Mouse (Mus musculus) lung, postnatal 0 days (tissue): ENCODE data around the gene Actn1. TPM values are rescaled to one million over a fixed set of nuclear protein-coding genes. Genes with fewer than 3 reads are reported as not detected.

ENCODE experiments used
- ATAC-seq: fragments of 200-750 bp; cut with Nextera tagmentation; 2 replicates; pipeline ENCODE4 v1.8.0; 2017; ENCODE audit warnings: moderate library complexity
- DNase-seq: peaks from one replicate; pipeline ENCODE4 v3.0.0-alpha.2; 2016; ENCODE audit warnings: low spot score
- H3K27ac ChIP-seq: fragments of 300-500 bp; sonication (generic); 2 replicates; pipeline ENCODE4 v1.5.1; 2014; ENCODE audit warnings: antibody characterized with exemption, mild to moderate bottlenecking, low read length, mixed read lengths
- H3K27me3 ChIP-seq: fragments of 300-500 bp; sonication (generic); replicated peaks from 2 replicates; pipeline ENCODE4 v1.6.1; 2014; ENCODE audit warnings: low read length, mixed read lengths; ENCODE audit not compliant: insufficient read depth
- H3K36me3 ChIP-seq: fragments of 300-500 bp; sonication (generic); 2 replicates; pipeline ENCODE4 v1.6.1; 2014; ENCODE audit warnings: low read length, mixed read lengths; ENCODE audit not compliant: insufficient read depth
- H3K4me1 ChIP-seq: fragments of 300-500 bp; sonication (generic); 2 replicates; pipeline ENCODE4 v1.6.1; 2014; ENCODE audit warnings: antibody characterized with exemption, low read depth, low read length, mixed read lengths; ENCODE audit not compliant: insufficient read depth
- H3K4me2 ChIP-seq: fragments of 300-500 bp; sonication (generic); replicated peaks from 2 replicates; pipeline ENCODE4 v1.6.1; 2014; ENCODE audit warnings: low read depth, mild to moderate bottlenecking, low read length, moderate library complexity, mixed read lengths
- H3K4me3 ChIP-seq: fragments of 300-500 bp; sonication (generic); 2 replicates; pipeline ENCODE4 v1.5.1; 2014; ENCODE audit warnings: low read depth, low read length
- H3K9ac ChIP-seq: fragments of 300-500 bp; sonication (generic); replicated peaks from 2 replicates; pipeline ENCODE4 v1.6.1; 2014; ENCODE audit warnings: low read depth, mild to moderate bottlenecking
- H3K9me3 ChIP-seq: fragments of 300-500 bp; sonication (generic); 2 replicates; pipeline ENCODE4 v1.6.1; 2016; ENCODE audit warnings: low read length, mixed read lengths
- CTCF ChIP-seq: IDR thresholded peaks from 2 replicates; pipeline ENCODE4 v1.5.1; 2016; ENCODE audit warnings: antibody characterized with exemption, mild to moderate bottlenecking
- EP300 ChIP-seq: IDR thresholded peaks from 2 replicates; pipeline ENCODE4 v1.6.1; 2016; ENCODE audit warnings: antibody characterized with exemption, mild to moderate bottlenecking, control low read depth
- WGBS: fragments of 180-500 bp; shearing (Covaris S2); extraction: QIAGEN DNeasy Blood & Tissue Kit; methylation state at CpG from one replicate; pipeline ENCODE4 v1.1.7; 2014; 5-methylcytosine and 5-hydroxymethylcytosine counted together
- polyA plus RNA-seq: library from polyadenylated mRNA; unstranded; fragments of >200 nt; fragmentation: Nextera tagmentation; extraction: Ambion mirVana; gene quantifications from 2 replicates; pipeline ENCODE4 v1.2.1, GENCODE M21; 2015

Actn1 gene
- polyA plus RNA-seq, 1 experiment from 2014 or later = 30.0 TPM

- no peak for TF ChIP-seq EP300
- no peak; the same call in 1 of the 2 replicates for TF ChIP-seq CTCF
- DNase-seq (peak; percentile 45), ATAC-seq (peak; percentile 47)
- no peak overlapping the region for H3K4me2 ChIP-seq
- H3K4me3 ChIP-seq = no peak overlapping the region
- H3K27ac ChIP-seq = peak overlapping the region; percentile 73
- WGBS = 38% methylated on average over 19 of the region's 19 CpGs
- no peaks in the 10 kb centered on the region for H3K27me3 ChIP-seq
- H3K9ac ChIP-seq = no peak overlapping the region
- H3K9me3 ChIP-seq = no peaks in the 10 kb centered on the region
- peaks cover 25% of the 10 kb centered on the region for H3K4me1 ChIP-seq
- no peaks in the 10 kb centered on the region for H3K36me3 ChIP-seq
Observed at GRCm38 (mm10) chr12:80208126-80208820, 51.9 kb downstream of the Actn1 start.

GRCm38 (mm10) chr12:80203284-80203683, 56.9 kb downstream of the Actn1 start:
- Histone ChIP-seq H3K9ac (no peak overlapping the region), H3K9me3 (no peaks in the 10 kb centered on the region; the same call in 1 of the 2 replicates), H3K4me2 (no peak overlapping the region), H3K4me3 (no peak overlapping the region), H3K27ac (peak overlapping the region; percentile 85), H3K36me3 (no peaks in the 10 kb centered on the region), H3K4me1 (peaks cover 15% of the 10 kb centered on the region), H3K27me3 (no peaks in the 10 kb centered on the region)
- peak; percentile 92 for DNase-seq
- ATAC-seq = peak; percentile 89
- TF ChIP-seq EP300 = peak; percentile 99
- TF ChIP-seq CTCF = no peak
- WGBS = 57% methylated on average over 4 of the region's 4 CpGs

- H3K27me3 ChIP-seq = no peaks in the 10 kb centered on the region
- ATAC-seq (no peak), DNase-seq (no peak)
- TF ChIP-seq CTCF (peak; percentile 46), EP300 (no peak)
- peaks cover 13% of the 10 kb centered on the region for H3K4me1 ChIP-seq
- peaks cover 16% of the 10 kb centered on the region; the same call in 1 of the 2 replicates for H3K36me3 ChIP-seq
- H3K9ac ChIP-seq = no peak overlapping the region
- H3K4me2 ChIP-seq = no peak overlapping the region
- WGBS = 65% methylated on average over 2 of the region's 2 CpGs
- no peak overlapping the region for H3K4me3 ChIP-seq
- no peaks in the 10 kb centered on the region; the same call in 1 of the 2 replicates for H3K9me3 ChIP-seq
- no peak overlapping the region for H3K27ac ChIP-seq
Observed at GRCm38 (mm10) chr12:80199738-80200137, 60.4 kb downstream of the Actn1 start.

DNA sequence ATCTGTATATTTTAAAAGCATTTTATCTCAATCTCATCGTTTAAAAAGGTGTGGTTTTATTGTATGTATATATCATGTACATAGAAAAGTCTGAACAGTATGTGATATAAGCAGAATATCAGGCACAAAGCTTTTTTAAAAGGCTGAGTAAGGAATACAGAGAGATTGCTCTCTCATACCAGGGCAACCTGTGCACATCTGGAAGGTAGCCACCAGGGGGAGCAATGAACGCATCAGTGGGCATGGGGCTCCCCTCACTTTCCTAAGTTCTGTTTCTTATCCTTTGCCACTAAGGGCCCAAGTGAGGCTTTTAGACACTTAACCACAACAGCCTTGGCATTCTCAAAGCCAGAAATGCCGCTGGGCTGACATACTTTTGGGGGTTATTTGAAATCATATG, 61.7 kb downstream of the Actn1 start:
- peaks cover 7% of the 10 kb centered on the region for H3K4me1 ChIP-seq
- no peaks in the 10 kb centered on the region for H3K27me3 ChIP-seq
- ATAC-seq (peak; percentile 60), DNase-seq (peak; percentile 89)
- H3K9ac ChIP-seq = no peak overlapping the region
- no peaks in the 10 kb centered on the region; the same call in 1 of the 2 replicates for H3K9me3 ChIP-seq
- no peak overlapping the region for H3K4me3 ChIP-seq
- H3K36me3 ChIP-seq = peaks cover 16% of the 10 kb centered on the region; the same call in 1 of the 2 replicates
- no peak overlapping the region; the same call in 1 of the 2 replicates for H3K27ac ChIP-seq
- H3K4me2 ChIP-seq = no peak overlapping the region
- WGBS = 17% methylated on average over 3 of the region's 3 CpGs
- TF ChIP-seq EP300 (no peak), CTCF (peak; percentile 95)

DNA sequence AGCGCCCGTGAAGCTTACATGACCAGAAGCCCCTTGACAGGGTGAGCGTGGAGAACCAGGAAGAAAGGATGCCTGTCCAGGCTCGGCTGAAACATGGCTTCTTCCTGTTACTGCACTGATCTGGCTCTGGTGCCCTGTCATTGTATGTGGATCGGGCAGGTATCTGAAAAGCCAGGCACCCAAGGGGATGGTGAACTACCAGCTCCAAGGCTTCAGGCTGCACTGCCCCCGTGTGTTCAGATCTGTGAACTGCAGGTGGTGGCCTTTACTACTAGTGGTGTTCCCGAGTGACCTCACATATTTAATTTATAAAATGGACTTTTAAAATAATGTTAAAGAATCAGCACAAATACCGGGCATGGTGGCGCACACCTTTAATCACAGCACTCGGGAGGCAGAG, 62.8 kb downstream of the Actn1 start:
- ATAC-seq = peak; percentile 28
- Histone ChIP-seq H3K4me1 (no peaks in the 10 kb centered on the region), H3K9me3 (no peaks in the 10 kb centered on the region; the same call in 1 of the 2 replicates), H3K4me3 (no peak overlapping the region), H3K27me3 (no peaks in the 10 kb centered on the region), H3K4me2 (no peak overlapping the region), H3K9ac (no peak overlapping the region), H3K36me3 (peaks cover 27% of the 10 kb centered on the region), H3K27ac (no peak overlapping the region)
- DNase-seq = peak; percentile 58
- 74% methylated on average over 10 of the region's 10 CpGs for WGBS
- TF ChIP-seq CTCF (peak; percentile 85), EP300 (no peak)

- H3K4me1 ChIP-seq = no peaks in the 10 kb centered on the region
- peaks cover 48% of the 10 kb centered on the region for H3K36me3 ChIP-seq
- ATAC-seq (no peak), DNase-seq (no peak)
- no peak overlapping the region for H3K27ac ChIP-seq
- H3K4me2 ChIP-seq = no peak overlapping the region
- TF ChIP-seq CTCF (no peak), EP300 (no peak)
- no peak overlapping the region for H3K4me3 ChIP-seq
- no peaks in the 10 kb centered on the region for H3K27me3 ChIP-seq
- no peaks in the 10 kb centered on the region for H3K9me3 ChIP-seq
- H3K9ac ChIP-seq = no peak overlapping the region
- 81% methylated on average over 5 of the region's 5 CpGs for WGBS
Observed at GRCm38 (mm10) chr12:80191806-80192205, 68.4 kb downstream of the Actn1 start.
